Mouse (Mus musculus) heart, adult 2 months (tissue): Measurements from ENCODE around the gene Iqca. TPM values are rescaled to one million over a fixed set of nuclear protein-coding genes. Genes with fewer than 3 reads are reported as not detected.

Source experiments
- DNase-seq, 2 experiments: peaks; one replicate each; pipeline ENCODE4 v3.0.0; 2021
- H3K27ac ChIP-seq: fragments of 200-600 bp; 2 replicates; pipeline ENCODE4 v1.8.1; 2022
- H3K27me3 ChIP-seq: fragments of 200-500 bp; 2 replicates; pipeline ENCODE4 v1.6.1; 2012; ENCODE audit warnings: mild to moderate bottlenecking, low read length, inconsistent platforms, mixed read lengths; ENCODE audit not compliant: control insufficient read depth, insufficient read depth
- H3K36me3 ChIP-seq: fragments of 200-500 bp; 2 replicates; pipeline ENCODE4 v1.6.1; 2012; ENCODE audit warnings: low read length, inconsistent platforms; ENCODE audit not compliant: control insufficient read depth, insufficient read depth
- H3K4me1 ChIP-seq: fragments of 200-500 bp; 2 replicates; pipeline ENCODE4 v1.6.1; 2011; ENCODE audit warnings: low read length; ENCODE audit not compliant: control insufficient read depth, insufficient read depth
- H3K4me3 ChIP-seq: fragments of 200-600 bp; 2 replicates; pipeline ENCODE4 v1.8.1; 2022
- H3K79me2 ChIP-seq: fragments of 200-500 bp; replicated peaks from 2 replicates; pipeline ENCODE4 v1.6.1; 2012; ENCODE audit warnings: mild to moderate bottlenecking, inconsistent platforms, low read length, moderate library complexity, mixed read lengths; ENCODE audit not compliant: control insufficient read depth, insufficient read depth
- H3K9ac ChIP-seq: fragments of 200-500 bp; 2 replicates; pipeline ENCODE4 v1.6.1; 2012; ENCODE audit warnings: low read depth, mild to moderate bottlenecking, control low read depth, inconsistent platforms, low read length, mixed read lengths
- CTCF ChIP-seq: fragments of 200-600 bp; IDR thresholded peaks from 2 replicates; pipeline ENCODE4 v1.8.1; 2022; ENCODE audit warnings: antibody characterized with exemption, mild to moderate bottlenecking, moderate library complexity
- EP300 ChIP-seq: fragments of 200-500 bp; IDR thresholded peaks from 2 replicates; pipeline ENCODE4 v1.6.1; 2011; ENCODE audit warnings: low read depth, low read length, control low read depth; ENCODE audit not compliant: insufficient read depth
- POLR2A ChIP-seq: fragments of 200-500 bp; IDR thresholded peaks from 2 replicates; pipeline ENCODE4 v1.6.1; 2011; ENCODE audit warnings: mild to moderate bottlenecking, low read depth, low read length, control low read depth; ENCODE audit not compliant: insufficient read depth
- WGBS: fragments of 180-500 bp; shearing (Covaris S2); methylation state at CpG from one replicate; pipeline ENCODE4 v1.1.7; 2018; 5-methylcytosine and 5-hydroxymethylcytosine counted together
- intact Hi-C: fragments of 180-260 bp; cut with DNase I; formaldehyde crosslinking; loops from one replicate; pipeline ENCODE4 v1.15.1; 2025
- long read RNA-seq: library from polyadenylated mRNA; stranded (forward); transcript quantifications from one replicate; pipeline ENCODE4 v2.0.0, GENCODE M21; 2021
- polyA plus RNA-seq: library from polyadenylated mRNA; depleted of rRNA; stranded (reverse); fragments of >200 nt; gene quantifications from 2 replicates; pipeline ENCODE4 v1.2.3, GENCODE M21; 2012; rRNA removed
- total RNA-seq, 2 experiments: library from RNA; stranded (reverse); gene quantifications; 2 replicates each; pipeline ENCODE4 v1.2.3; 2021

Iqca gene
- not detected for total RNA-seq
- polyA plus RNA-seq, result 0.43 TPM in 1 of 2 replicates, not detected in the other
- long read RNA-seq, result 0 reads

GRCm38 (mm10) chr1:90153099-90153744, at the start of gene Iqca:
TSS of gene Iqca (minus strand) at chr1:90153401.
- H3K4me3 ChIP-seq, result no peak within 1 kb of the TSS
- no peak within 1 kb of the TSS for H3K27ac ChIP-seq
- no peaks in the 10 kb centered on the region for H3K27me3 ChIP-seq

GRCm38 (mm10) chr1:90202207-90202978, 49.2 kb upstream of the Iqca start:
- H3K27ac ChIP-seq, result peak overlapping the region; percentile 59
- WGBS, result 37% methylated on average over 23 of the region's 23 CpGs

More at GRCm38 (mm10) chr1:90153099-90153744, at the start of gene Iqca:
- Histone ChIP-seq H3K9ac (0 out of 2 replicates have a peak within 1 kb of the TSS, but pooled peaks have one; percentile 8), H3K4me1 (peaks cover 4% of the 10 kb centered on the region), H3K36me3 (no peaks in the 10 kb centered on the region), H3K79me2 (no peaks in the 10 kb centered on the region)
- intact Hi-C loops, result no loop called here
- TF ChIP-seq EP300, result 0 out of 2 replicates have a peak, but pooled peaks have one; percentile 12
- no peak for TF ChIP-seq CTCF
- peak; percentile 69 to 77 for DNase-seq
- 6% methylated on average over 18 of the region's 18 CpGs for WGBS

GRCm38 (mm10) chr1:90201655-90202054, 48.5 kb upstream of the Iqca start:
- TF ChIP-seq POLR2A (no peak), EP300 (no peak), CTCF (no peak)
- Histone ChIP-seq H3K4me3 (no peak overlapping the region), H3K4me1 (peaks cover 6% of the 10 kb centered on the region), H3K79me2 (no peaks in the 10 kb centered on the region), H3K36me3 (no peaks in the 10 kb centered on the region), H3K9ac (no peak overlapping the region), H3K27me3 (no peaks in the 10 kb centered on the region), H3K27ac (peak overlapping the region; percentile 59)
- WGBS, result 44% methylated on average over 2 of the region's 2 CpGs
- DNase-seq, result no peak
- intact Hi-C loops, result loop anchor here (1.0 to 5.0 kb wide), 4 partner anchors 37 to 286 kb away; no protein-coding TSS in a partner anchor

More at GRCm38 (mm10) chr1:90202207-90202978, 49.2 kb upstream of the Iqca start:
- Histone ChIP-seq H3K4me3 (0 out of 2 replicates have a peak overlapping the region, but pooled peaks have one; percentile 1), H3K79me2 (no peaks in the 10 kb centered on the region), H3K9ac (no peak overlapping the region), H3K27me3 (no peaks in the 10 kb centered on the region), H3K36me3 (no peaks in the 10 kb centered on the region), H3K4me1 (peaks cover 10% of the 10 kb centered on the region)
- peak; percentile 91 for DNase-seq
- intact Hi-C loops, result loop anchor here (1.0 to 5.0 kb wide), 3 partner anchors 41 to 285 kb away; no protein-coding TSS in a partner anchor
- peak; percentile 85 for TF ChIP-seq CTCF
- TF ChIP-seq EP300, result no peak
- TF ChIP-seq POLR2A, result no peak

- peak overlapping the region; percentile 59 for H3K27ac ChIP-seq
- no peak for DNase-seq
- intact Hi-C loops, result loop anchor here (1.0 to 5.0 kb wide), 3 partner anchors 37 to 286 kb away; no protein-coding TSS in a partner anchor
These were observed 48.0 kb upstream of the Iqca start for GRCm38 (mm10) chr1:90201246-90201645.

GRCm38 (mm10) chr1:90189046-90189445, 35.8 kb upstream of the Iqca start:
- DNase-seq, result no peak
- TF ChIP-seq POLR2A (no peak), EP300 (no peak), CTCF (no peak)
- Histone ChIP-seq H3K4me3 (no peak overlapping the region), H3K4me1 (no peaks in the 10 kb centered on the region), H3K9ac (no peak overlapping the region), H3K79me2 (no peaks in the 10 kb centered on the region), H3K27me3 (no peaks in the 10 kb centered on the region), H3K27ac (no peak overlapping the region), H3K36me3 (no peaks in the 10 kb centered on the region)
- 95% methylated on average over 6 of the region's 6 CpGs for WGBS
- intact Hi-C loops, result no loop called here

More at GRCm38 (mm10) chr1:90201246-90201645, 48.0 kb upstream of the Iqca start:
- Histone ChIP-seq H3K4me3 (no peak overlapping the region), H3K27me3 (no peaks in the 10 kb centered on the region), H3K4me1 (peaks cover 6% of the 10 kb centered on the region), H3K79me2 (no peaks in the 10 kb centered on the region), H3K36me3 (no peaks in the 10 kb centered on the region), H3K9ac (no peak overlapping the region)
- 53% methylated on average over 5 of the region's 5 CpGs for WGBS
- TF ChIP-seq EP300, result 0 out of 2 replicates have a peak, but pooled peaks have one; percentile 51
- TF ChIP-seq POLR2A, result no peak
